Mouse (Mus musculus) ES-E14 (cell line): ENCODE data around the gene Gimap8.

Source experiments
- CHD2 ChIP-seq: IDR thresholded peaks from 2 replicates; pipeline ENCODE4 v1.6.1; 2014; ENCODE audit warnings: mild to moderate bottlenecking, low read depth, low read length, inconsistent platforms
- HCFC1 ChIP-seq: IDR thresholded peaks from 2 replicates; pipeline ENCODE4 v1.6.1; 2012; ENCODE audit warnings: low read length, inconsistent platforms, borderline replicate concordance; ENCODE audit not compliant: insufficient read depth
- MAFK ChIP-seq: IDR thresholded peaks from 2 replicates; pipeline ENCODE4 v1.6.1; 2014; ENCODE audit warnings: mild to moderate bottlenecking, low read depth, low read length, inconsistent platforms; ENCODE audit not compliant: insufficient read depth

- TF ChIP-seq HCFC1 (no peak), MAFK (no peak), CHD2 (no peak)
Observed at GRCm38 (mm10) chr6:48687077-48687476, 40.0 kb downstream of the Gimap8 start.
